Mouse (Mus musculus) hindbrain, embryonic 15.5 days (tissue): Measurements from ENCODE around the gene Parp9. TPM values are rescaled to one million over a fixed set of nuclear protein-coding genes. Genes with fewer than 3 reads are reported as not detected.

Source experiments
- ATAC-seq: fragments of 200-750 bp; cut with Nextera tagmentation; 2 replicates; pipeline ENCODE4 v1.8.0; 2017; ENCODE audit warnings: low read depth, moderate number of reproducible peaks, moderate TSS enrichment; ENCODE audit not compliant: low FRiP score
- H3K27ac ChIP-seq: fragments of 300-500 bp; sonication (generic); replicated peaks from 2 replicates; pipeline ENCODE4 v1.5.1; 2015; ENCODE audit warnings: mild to moderate bottlenecking, inconsistent platforms
- H3K27me3 ChIP-seq: fragments of 300-500 bp; sonication (generic); 2 replicates; pipeline ENCODE4 v1.6.1; 2015; ENCODE audit warnings: control low read depth, inconsistent platforms
- H3K36me3 ChIP-seq: fragments of 300-500 bp; sonication (generic); 2 replicates; pipeline ENCODE4 v1.6.1; 2015; ENCODE audit warnings: control low read depth, inconsistent platforms
- H3K4me1 ChIP-seq: fragments of 300-500 bp; sonication (generic); replicated peaks from 2 replicates; pipeline ENCODE4 v1.6.1; 2015; ENCODE audit warnings: control low read depth, inconsistent platforms
- H3K4me2 ChIP-seq: fragments of 300-500 bp; sonication (generic); 2 replicates; pipeline ENCODE4 v1.6.1; 2015; ENCODE audit warnings: moderate library complexity, mild to moderate bottlenecking, inconsistent platforms
- H3K4me3 ChIP-seq: fragments of 300-500 bp; sonication (generic); 2 replicates; pipeline ENCODE4 v1.5.1; 2015; ENCODE audit warnings: mild to moderate bottlenecking, inconsistent platforms
- H3K9ac ChIP-seq: fragments of 300-500 bp; sonication (generic); 2 replicates; pipeline ENCODE4 v1.6.1; 2015; ENCODE audit warnings: inconsistent platforms
- H3K9me3 ChIP-seq: fragments of 300-500 bp; sonication (generic); 2 replicates; pipeline ENCODE4 v1.6.1; 2016; ENCODE audit warnings: control low read depth, inconsistent platforms
- WGBS: fragments of 180-500 bp; shearing (Covaris S2); methylation state at CpG from one replicate; pipeline ENCODE4 v1.1.7; 2015; 5-methylcytosine and 5-hydroxymethylcytosine counted together
- polyA plus RNA-seq: library from polyadenylated mRNA; unstranded; fragments of >200 nt; fragmentation: Nextera tagmentation; extraction: Ambion mirVana; gene quantifications from 2 replicates; pipeline ENCODE4 v1.2.1, GENCODE M21; 2015

Gene Parp9
- polyA plus RNA-seq, 1 experiment from 2014 or later = 1.8 TPM

DNA sequence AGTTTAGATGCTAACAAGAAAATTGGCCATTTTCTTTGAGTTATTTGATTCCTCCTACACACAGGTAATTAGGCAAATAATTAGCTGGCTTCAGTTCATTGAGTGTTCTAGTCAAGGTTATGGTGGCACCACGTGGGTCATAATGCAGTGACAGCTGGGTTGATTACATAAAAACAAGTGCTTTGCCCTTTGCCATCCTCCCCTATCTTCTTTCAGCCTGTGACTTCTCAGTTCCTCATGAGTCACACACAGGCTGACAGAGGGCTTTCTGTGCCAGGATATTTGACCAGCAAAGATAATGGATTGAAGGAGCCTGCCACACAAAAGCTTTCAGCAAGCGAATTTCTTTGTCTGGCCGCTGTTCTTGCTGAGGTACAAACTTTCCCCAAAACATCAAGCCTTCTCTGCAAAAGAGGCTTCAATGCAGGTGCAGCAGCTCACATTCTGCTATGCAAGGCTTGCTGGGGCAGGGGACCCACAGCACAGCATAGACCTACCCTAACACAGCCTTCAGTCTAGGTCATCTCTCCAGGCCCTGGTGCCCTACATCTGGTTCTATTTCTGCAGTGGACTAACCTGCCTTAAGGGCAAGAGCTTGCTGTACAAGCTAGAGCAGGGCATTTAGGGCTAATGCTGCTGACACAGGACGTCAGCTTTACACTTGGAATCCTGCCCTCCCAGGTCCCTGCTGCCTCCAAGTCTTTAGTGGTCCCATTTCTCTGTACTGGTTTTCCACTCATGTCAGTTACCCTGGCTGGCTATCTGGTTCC, 30.7 kb upstream of the Parp9 start:
- H3K4me2 ChIP-seq = no peak overlapping the region
- no peak overlapping the region for H3K4me3 ChIP-seq
- H3K27me3 ChIP-seq = no peaks in the 10 kb centered on the region
- ATAC-seq = no peak
- 48% methylated on average over 4 of the region's 4 CpGs for WGBS
- no peak overlapping the region for H3K9ac ChIP-seq
- no peaks in the 10 kb centered on the region for H3K36me3 ChIP-seq
- no peaks in the 10 kb centered on the region for H3K4me1 ChIP-seq
- H3K27ac ChIP-seq = no peak overlapping the region
- no peaks in the 10 kb centered on the region for H3K9me3 ChIP-seq

DNA sequence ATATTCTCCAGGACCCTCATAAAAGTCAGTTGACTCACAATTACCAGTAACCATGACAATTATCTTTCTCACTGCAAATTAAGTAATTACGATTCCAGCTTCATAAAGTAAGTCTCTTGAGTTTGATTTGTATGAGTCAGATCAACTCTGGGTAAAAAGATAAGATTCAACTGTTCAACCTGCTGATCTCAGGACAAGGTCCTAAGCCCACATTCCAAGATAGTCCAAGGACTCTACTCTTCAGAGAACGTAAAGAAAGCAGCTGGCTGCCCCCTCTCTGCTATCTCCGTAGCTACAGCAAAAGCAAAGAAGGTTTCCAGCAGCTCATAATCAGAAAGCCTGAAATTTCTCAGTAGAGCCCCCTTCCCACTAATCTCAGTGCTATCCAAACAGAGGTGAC, 26.8 kb upstream of the Parp9 start:
- Histone ChIP-seq H3K27ac (no peak overlapping the region), H3K4me1 (no peaks in the 10 kb centered on the region), H3K36me3 (no peaks in the 10 kb centered on the region), H3K27me3 (no peaks in the 10 kb centered on the region), H3K9ac (no peak overlapping the region), H3K9me3 (no peaks in the 10 kb centered on the region), H3K4me3 (no peak overlapping the region), H3K4me2 (no peak overlapping the region)
- ATAC-seq = no peak
- WGBS = 80% methylated on average over 3 of the region's 3 CpGs

DNA sequence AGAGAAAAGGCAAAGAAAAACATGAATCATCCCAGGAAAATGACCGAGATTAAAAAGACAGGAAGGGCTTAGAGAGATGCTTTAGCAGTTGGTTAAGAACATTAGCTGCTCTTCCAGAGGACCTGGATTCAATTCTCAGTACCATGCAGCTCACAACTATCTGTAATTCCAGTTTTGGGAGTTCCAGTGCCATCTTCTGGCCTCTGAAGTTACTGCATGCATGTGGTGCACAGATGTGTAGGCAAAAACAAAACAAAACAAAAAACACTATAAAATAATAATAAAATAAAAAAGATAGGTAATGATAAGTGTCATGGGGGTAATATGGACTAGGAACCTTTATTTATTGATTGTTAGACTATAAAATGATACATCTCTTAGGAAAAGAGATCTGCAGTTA, 24.7 kb upstream of the Parp9 start:
- H3K9me3 ChIP-seq = no peaks in the 10 kb centered on the region
- no peaks in the 10 kb centered on the region for H3K36me3 ChIP-seq
- H3K4me3 ChIP-seq = no peak overlapping the region
- no peak for ATAC-seq
- WGBS = 64% methylated on average over 1 of the region's 1 CpGs
- H3K4me2 ChIP-seq = no peak overlapping the region
- no peak overlapping the region for H3K27ac ChIP-seq
- no peaks in the 10 kb centered on the region for H3K27me3 ChIP-seq
- H3K9ac ChIP-seq = no peak overlapping the region
- no peaks in the 10 kb centered on the region for H3K4me1 ChIP-seq

GRCm38 (mm10) chr16:35914301-35914700, 24.0 kb upstream of the Parp9 start:
- 82% methylated on average over 5 of the region's 5 CpGs for WGBS
- no peak overlapping the region for H3K4me3 ChIP-seq
- H3K27me3 ChIP-seq = no peaks in the 10 kb centered on the region
- no peaks in the 10 kb centered on the region for H3K9me3 ChIP-seq
- no peak overlapping the region for H3K27ac ChIP-seq
- no peak overlapping the region for H3K9ac ChIP-seq
- ATAC-seq = no peak
- no peaks in the 10 kb centered on the region for H3K4me1 ChIP-seq
- H3K4me2 ChIP-seq = no peak overlapping the region
- H3K36me3 ChIP-seq = no peaks in the 10 kb centered on the region

- Histone ChIP-seq H3K4me1 (no peaks in the 10 kb centered on the region), H3K4me3 (no peak overlapping the region), H3K36me3 (no peaks in the 10 kb centered on the region), H3K27me3 (no peaks in the 10 kb centered on the region), H3K9ac (no peak overlapping the region), H3K27ac (no peak overlapping the region), H3K4me2 (no peak overlapping the region), H3K9me3 (no peaks in the 10 kb centered on the region)
- WGBS = 84% methylated on average over 6 of the region's 6 CpGs
- no peak for ATAC-seq
These were observed 19.3 kb upstream of the Parp9 start for GRCm38 (mm10) chr16:35918721-35919543.

DNA sequence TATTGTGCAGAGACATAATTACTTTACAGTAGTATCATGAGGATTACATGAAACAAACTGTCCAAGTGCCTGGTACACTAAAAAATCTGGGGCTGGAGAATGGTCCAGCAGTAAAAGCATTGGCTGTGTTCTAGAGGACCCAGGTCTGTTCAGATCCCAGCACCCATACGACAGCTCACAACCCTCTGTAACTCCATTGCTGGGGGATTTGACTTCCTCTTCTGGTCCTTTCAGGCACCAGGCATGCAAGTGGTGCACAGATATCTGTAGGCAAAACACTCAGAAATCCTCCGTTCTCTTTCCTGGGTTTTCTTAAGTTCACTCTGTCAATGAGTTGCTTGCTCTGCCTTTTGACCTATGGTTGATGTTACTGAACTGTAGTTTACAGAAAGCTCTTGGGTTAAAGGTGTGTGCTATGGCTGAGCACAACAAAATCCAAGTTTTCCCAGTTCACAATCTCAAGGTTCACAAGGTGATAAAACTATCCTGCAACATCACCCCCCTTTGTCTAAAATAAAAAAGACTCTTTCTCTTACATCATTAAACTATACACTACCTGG, 16.5 kb upstream of the Parp9 start:
- no peak for ATAC-seq
- Histone ChIP-seq H3K4me3 (no peak overlapping the region), H3K4me1 (no peaks in the 10 kb centered on the region), H3K9me3 (no peaks in the 10 kb centered on the region), H3K36me3 (no peaks in the 10 kb centered on the region), H3K27me3 (no peaks in the 10 kb centered on the region), H3K27ac (no peak overlapping the region), H3K9ac (no peak overlapping the region), H3K4me2 (no peak overlapping the region)
- WGBS = 92% methylated on average over 2 of the region's 2 CpGs

GRCm38 (mm10) chr16:35922301-35922895, 15.9 kb upstream of the Parp9 start:
- 86% methylated on average over 3 of the region's 3 CpGs for WGBS

DNA sequence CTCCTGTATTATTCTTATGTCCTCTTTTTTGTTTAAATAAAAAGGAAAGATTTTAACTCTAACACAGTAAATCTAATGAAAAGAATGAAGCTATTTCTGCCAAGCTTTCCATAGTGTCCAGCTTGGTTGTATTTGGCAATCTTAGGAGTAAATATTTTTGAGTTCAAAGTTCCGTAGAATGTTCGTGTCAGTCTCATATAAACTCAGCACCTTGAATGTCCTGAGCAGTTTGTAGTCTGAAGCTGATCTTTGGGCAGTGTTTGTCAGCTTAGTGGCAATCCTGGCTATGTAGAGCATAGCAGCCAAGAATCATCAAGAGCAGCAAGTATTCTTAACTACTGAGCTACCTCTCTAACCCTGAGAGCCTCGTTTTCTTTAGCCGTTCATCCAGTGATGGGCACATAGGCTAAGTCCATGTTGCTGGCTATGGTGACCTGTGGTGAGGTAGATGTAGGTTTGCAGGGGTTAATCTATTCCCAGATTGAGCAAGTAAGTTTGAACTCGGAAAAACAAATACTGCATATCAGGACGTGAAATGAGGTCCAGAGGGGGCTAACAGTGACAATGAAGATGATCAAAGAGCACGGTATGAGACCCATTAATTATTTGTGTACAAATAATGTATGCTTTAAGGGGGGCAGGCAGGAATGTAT, 14.6 kb upstream of the Parp9 start:
- no peak for ATAC-seq
- 77% methylated on average over 7 of the region's 7 CpGs for WGBS
- no peaks in the 10 kb centered on the region for H3K4me1 ChIP-seq

More at GRCm38 (mm10) chr16:35922301-35922895, 15.9 kb upstream of the Parp9 start:
- Histone ChIP-seq H3K27ac (no peak overlapping the region), H3K4me1 (no peaks in the 10 kb centered on the region), H3K9ac (no peak overlapping the region), H3K4me3 (no peak overlapping the region), H3K9me3 (no peaks in the 10 kb centered on the region), H3K4me2 (no peak overlapping the region), H3K36me3 (no peaks in the 10 kb centered on the region), H3K27me3 (no peaks in the 10 kb centered on the region)
- no peak for ATAC-seq

DNA sequence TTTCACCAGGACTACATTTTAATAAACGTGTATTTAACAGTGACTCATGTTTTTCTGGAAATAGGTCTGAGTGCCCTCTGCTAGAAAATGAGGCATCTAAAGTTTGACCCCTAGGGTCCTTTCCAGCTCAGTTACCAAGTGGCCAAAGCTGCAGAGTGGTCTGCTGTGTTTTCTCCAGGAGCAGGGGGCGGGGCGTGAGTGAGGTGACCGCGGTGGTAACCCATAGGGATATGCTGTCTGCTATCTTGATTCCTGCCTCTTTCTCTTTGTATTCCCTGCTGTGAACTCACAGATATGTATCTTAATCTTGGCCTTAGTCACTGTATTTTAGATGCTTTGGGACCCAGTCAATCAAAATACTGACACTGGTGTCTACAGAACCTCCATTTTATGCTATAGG, 13.9 kb upstream of the Parp9 start:
- Histone ChIP-seq H3K9me3 (no peaks in the 10 kb centered on the region), H3K27ac (no peak overlapping the region), H3K9ac (no peak overlapping the region), H3K4me1 (no peaks in the 10 kb centered on the region), H3K36me3 (no peaks in the 10 kb centered on the region), H3K27me3 (no peaks in the 10 kb centered on the region), H3K4me3 (no peak overlapping the region), H3K4me2 (no peak overlapping the region)
- WGBS = 91% methylated on average over 5 of the region's 5 CpGs
- no peak for ATAC-seq

More for the DNA sequence above, 14.6 kb upstream of the Parp9 start:
- H3K27ac ChIP-seq = no peak overlapping the region
- no peaks in the 10 kb centered on the region for H3K27me3 ChIP-seq
- H3K36me3 ChIP-seq = no peaks in the 10 kb centered on the region
- no peak overlapping the region for H3K9ac ChIP-seq
- no peak overlapping the region for H3K4me3 ChIP-seq
- H3K9me3 ChIP-seq = no peaks in the 10 kb centered on the region
- H3K4me2 ChIP-seq = no peak overlapping the region

DNA sequence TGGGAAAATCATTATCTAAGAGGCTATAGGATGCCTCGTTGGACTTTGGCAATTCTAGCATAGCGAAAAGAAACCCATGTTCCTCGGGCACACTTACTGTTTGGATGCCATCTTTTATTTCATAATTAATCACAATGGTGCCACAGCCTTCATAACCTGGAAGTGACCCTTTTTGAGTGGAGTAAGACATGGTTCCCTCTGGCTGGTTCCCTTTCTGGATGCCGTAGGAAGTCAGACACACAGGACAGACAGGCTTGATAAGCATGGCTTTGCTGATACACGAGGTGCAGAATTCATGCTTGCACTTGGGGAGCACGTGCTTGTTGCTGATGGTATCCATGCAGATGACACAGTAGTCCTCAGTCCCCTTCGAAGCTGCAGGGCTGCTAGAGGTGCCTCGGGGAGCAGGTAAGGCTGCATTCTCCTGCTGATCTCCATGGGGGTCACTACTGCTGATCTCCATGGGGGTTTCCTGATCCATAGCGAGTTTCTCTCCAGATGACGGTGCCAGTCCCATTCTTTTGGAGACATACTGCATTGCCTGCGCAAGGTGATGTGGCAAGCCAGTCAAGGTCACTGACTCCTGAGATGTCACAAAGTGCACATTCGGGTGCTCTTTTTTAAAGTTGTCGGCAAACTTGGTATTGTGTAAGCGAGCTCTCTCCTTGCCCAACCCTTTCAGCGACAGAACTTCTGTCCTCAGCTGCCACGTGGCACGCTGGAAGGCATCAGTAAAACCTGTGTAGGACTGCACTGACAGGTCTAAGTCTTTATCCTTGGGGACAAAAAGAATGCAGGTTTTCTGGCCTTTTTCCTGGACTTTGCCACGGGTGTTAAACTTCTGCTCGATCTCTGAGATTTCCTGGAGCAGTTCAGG, 5.9 kb upstream of the Parp9 start:
- no peaks in the 10 kb centered on the region for H3K9me3 ChIP-seq
- no peaks in the 10 kb centered on the region for H3K4me1 ChIP-seq
- no peaks in the 10 kb centered on the region for H3K27me3 ChIP-seq
- no peak overlapping the region for H3K9ac ChIP-seq
- H3K4me3 ChIP-seq = no peak overlapping the region
- no peak overlapping the region for H3K4me2 ChIP-seq
- WGBS = 89% methylated on average over 19 of the region's 19 CpGs
- H3K27ac ChIP-seq = no peak overlapping the region
- no peak for ATAC-seq
- H3K36me3 ChIP-seq = no peaks in the 10 kb centered on the region

DNA sequence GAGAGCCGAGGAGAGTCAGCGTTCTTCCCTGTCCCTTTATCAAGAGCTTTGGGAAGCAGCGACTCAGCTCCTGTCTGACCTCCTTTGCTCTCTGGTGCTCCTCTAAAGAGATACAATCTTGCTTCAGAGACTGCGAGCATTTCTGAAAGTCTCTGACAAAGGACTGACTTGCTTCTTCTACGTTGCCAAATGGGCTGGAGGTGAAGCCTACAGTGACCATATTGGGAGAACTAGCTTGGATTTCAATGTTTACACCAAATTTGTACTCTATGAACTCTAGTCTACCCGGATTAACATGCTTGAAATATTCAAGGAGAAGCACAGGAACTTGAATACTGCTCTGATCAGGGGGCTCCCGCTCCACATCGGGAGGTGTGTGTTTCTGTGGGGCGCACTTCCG, 5.1 kb upstream of the Parp9 start:
- Histone ChIP-seq H3K27ac (no peak overlapping the region), H3K27me3 (0 out of 2 replicates have a peak, but pooled peaks cover 3% of the 10 kb centered on the region), H3K9ac (no peak overlapping the region), H3K4me1 (no peaks in the 10 kb centered on the region), H3K4me3 (no peak overlapping the region), H3K4me2 (no peak overlapping the region), H3K36me3 (no peaks in the 10 kb centered on the region), H3K9me3 (no peaks in the 10 kb centered on the region)
- ATAC-seq = no peak
- whole genome bisulfite sequencing = 90% methylated on average over 10 of the region's 10 CpGs
